Mouse (Mus musculus) left cerebral cortex, postnatal 36 days (tissue): Measurements from ENCODE around the gene Slc25a39. TPM values are rescaled to one million over a fixed set of nuclear protein-coding genes. Genes with fewer than 3 reads are reported as not detected.

ENCODE experiments used
- DNase-seq, 2 experiments: peaks; one replicate each; pipeline ENCODE4 v3.0.0; 2021 to 2022; ENCODE audit warnings: low spot score in 2 of 2, mixed read lengths in 1 of 2
- intact Hi-C: fragments of 180-260 bp; cut with DNase I; formaldehyde crosslinking; loops from one replicate; pipeline ENCODE4 v1.15.1; 2025
- microRNA-seq: library from miRNA; unstranded; fragments of <30 nt; microRNA quantifications from one replicate; pipeline ENCODE4 v1.2.0, GENCODE M21; 2022
- total RNA-seq, 2 experiments: library from RNA; stranded (reverse); gene quantifications; 2 replicates each; pipeline ENCODE4 v1.2.3; 2021

The Slc25a39 gene
- total RNA-seq, 2 experiments from 2014 or later = 56.7 to 64.8 TPM

DNA sequence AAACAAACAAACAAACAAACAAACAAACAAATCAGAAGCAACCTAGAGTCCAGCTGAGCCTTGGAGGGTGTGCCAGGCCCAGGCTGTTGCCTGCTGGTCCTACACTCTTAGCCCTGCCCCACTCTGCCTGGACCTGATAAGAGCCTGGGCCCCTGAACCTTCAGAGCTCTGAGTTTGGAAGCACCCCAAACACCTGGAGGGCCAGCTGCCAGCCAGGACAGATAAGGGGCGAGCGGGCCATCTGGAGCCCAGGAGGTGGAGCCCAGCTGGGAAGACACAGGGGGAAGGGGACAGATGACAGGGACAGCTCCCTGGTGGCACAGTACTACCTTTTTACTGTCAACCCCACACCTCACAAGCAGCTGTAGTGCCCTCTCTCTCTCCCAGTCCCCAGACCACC is 44.1 kb downstream of the Slc25a39 start:
- no peak for DNase-seq
- intact Hi-C loops = no loop called here

DNA sequence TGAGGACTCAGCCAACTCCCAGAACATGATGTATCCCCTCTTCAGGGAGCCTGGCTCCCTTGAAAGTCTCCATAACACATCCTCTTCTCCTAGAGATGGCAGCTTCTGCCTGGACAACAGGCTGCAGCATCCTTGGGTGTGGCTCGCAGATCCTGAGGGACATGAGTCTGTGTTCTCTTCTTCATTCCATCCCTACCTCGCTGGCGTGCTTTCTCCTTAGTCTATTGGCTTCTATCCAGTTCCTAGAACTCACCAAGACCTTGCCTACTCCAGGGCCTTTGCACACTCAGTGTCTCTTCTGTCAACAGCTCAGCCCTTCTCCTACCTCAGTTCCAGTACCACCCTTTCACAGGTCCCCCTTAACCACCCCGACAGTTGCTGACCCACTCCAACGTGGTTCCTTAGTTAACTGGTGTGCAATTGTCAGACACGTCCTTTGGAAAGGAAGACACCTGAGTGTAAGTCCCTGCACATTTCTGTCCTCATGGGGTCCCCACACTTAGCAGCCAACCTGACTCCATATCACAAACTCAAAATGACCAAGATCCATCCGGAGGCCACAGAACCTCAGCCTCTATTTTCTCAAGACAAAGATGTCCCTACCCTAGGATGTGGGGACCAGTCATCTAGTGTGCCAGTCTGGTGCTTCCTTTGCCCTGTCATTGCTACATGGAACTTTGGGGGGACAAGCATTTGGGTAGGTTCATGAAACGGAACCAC is 45.8 kb downstream of the Slc25a39 start:
- intact Hi-C loops = no loop called here
- no peak for DNase-seq

DNA sequence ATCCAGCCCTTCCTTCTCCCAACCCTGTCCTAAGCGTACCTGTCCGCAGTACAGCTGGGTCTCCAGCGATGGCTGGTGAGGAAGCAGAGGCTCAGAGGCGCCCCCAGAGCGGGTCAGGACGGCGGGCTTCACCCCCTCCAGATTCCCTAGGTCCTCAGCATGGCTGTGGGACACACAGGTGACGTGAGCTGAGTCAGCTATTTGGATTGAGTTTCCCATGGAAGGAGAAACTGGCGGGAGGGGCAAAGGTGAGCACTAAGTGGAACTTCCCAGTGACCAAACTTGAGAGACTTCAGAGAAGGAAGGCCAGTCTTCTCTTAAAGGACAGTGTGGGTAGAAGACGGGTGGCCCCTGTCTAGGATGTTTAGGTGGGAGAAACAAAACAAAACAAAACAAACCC is 49.4 kb downstream of the Slc25a39 start:
- intact Hi-C loops = no loop called here
- DNase-seq = no peak

- peak; percentile 13 to 38 for DNase-seq
- intact Hi-C loops = no loop called here
Measured at GRCm38 (mm10) chr11:102356636-102357350, 51.0 kb downstream of the Slc25a39 start.

- intact Hi-C loops = no loop called here
Measured at GRCm38 (mm10) chr11:102356190-102356589, 51.6 kb downstream of the Slc25a39 start.

GRCm38 (mm10) chr11:102355501-102355900 is 52.2 kb downstream of the Slc25a39 start:
- DNase-seq = no peak
- intact Hi-C loops = no loop called here

More at GRCm38 (mm10) chr11:102356190-102356589, 51.6 kb downstream of the Slc25a39 start:
- DNase-seq = no peak

DNA sequence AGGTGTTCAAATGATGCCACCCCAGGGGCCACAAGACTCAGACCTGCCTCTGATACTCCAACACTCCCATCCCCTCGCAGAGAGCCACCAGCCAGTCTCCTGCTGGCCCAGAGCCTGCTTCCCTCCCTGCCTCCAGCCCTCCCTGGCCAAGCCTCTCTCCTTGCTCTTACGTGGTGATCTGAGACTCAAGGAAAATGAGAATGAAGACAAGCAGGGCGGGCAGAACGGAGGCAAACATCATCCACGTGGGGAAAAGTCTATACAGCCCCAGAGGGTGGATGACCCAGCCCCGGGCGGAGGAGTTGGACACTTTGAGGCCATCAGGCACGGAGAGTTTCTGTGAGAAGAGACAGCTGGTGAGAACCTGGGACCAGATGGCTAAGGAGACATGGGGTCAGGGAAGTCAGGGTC is 54.7 kb downstream of the Slc25a39 start:
- intact Hi-C loops = no loop called here
- DNase-seq = no peak

Small RNA genes within 50 kb of the gene (microRNA-seq; reads per million reads assigned to microRNA genes)
- gene Mir6930 = not detected

Other genes with a start within 250 kb of the Slc25a39 start
- gene Lsm12, start 222.7 kb downstream of the Slc25a39 start, total RNA-seq = 10 to 100 TPM; 58.0 to 58.7 TPM
- 10 to 100 TPM; 56.1 to 67.2 TPM for gene G6pc3, start 218.3 kb downstream of the Slc25a39 start, total RNA-seq
- 100 to 1,000 TPM; 270 to 275 TPM for gene Hdac5, start 177.8 kb downstream of the Slc25a39 start, total RNA-seq
- gene BC030867, start 159.1 kb downstream of the Slc25a39 start, total RNA-seq = 1 to 10 TPM; 1.2 TPM
- 1 to 10 TPM; 1.2 to 1.7 TPM for gene Asb16, start 139.2 kb downstream of the Slc25a39 start, total RNA-seq
- gene Tmub2, start 123.0 kb downstream of the Slc25a39 start, total RNA-seq = 10 to 100 TPM; 70.8 to 77.7 TPM
- gene Atxn7l3, start 111.3 kb downstream of the Slc25a39 start, total RNA-seq = 100 to 1,000 TPM; 227 to 258 TPM
- gene Ubtf, start 88.2 kb downstream of the Slc25a39 start, total RNA-seq = 100 to 1,000 TPM; 114 to 125 TPM
- under 1 TPM; 0.39 to 0.50 TPM for gene Slc4a1, start 41.7 kb downstream of the Slc25a39 start, total RNA-seq
- gene Rundc3a, start 14.5 kb downstream of the Slc25a39 start, total RNA-seq = 100 to 1,000 TPM; 469 to 527 TPM
- gene Grn, start 22.4 kb upstream of the Slc25a39 start, total RNA-seq = 10 to 100 TPM; 58.3 to 60.1 TPM
- gene Fam171a2, start 39.7 kb upstream of the Slc25a39 start, total RNA-seq = 100 to 1,000 TPM; 116 to 117 TPM
- 1 to 10 TPM; 2.5 to 2.7 TPM for gene Itga2b, start 62.2 kb upstream of the Slc25a39 start, total RNA-seq
- gene Gpatch8, start 148.4 kb upstream of the Slc25a39 start, total RNA-seq = 10 to 100 TPM; 46.0 to 65.5 TPM
- 1 to 10 TPM; 5.0 to 8.7 TPM for gene Gm11627, start 171.5 kb upstream of the Slc25a39 start, total RNA-seq
- gene Fzd2, start 196.4 kb upstream of the Slc25a39 start, total RNA-seq = 10 to 100 TPM; 10.5 to 12.7 TPM